Mouse (Mus musculus): ENCODE results near the gene Ngb. TPM values are rescaled to one million over a fixed set of nuclear protein-coding genes. Genes with fewer than 3 reads are reported as not detected.

Gene Ngb
- polyA plus RNA-seq, 1 experiment from 2014 or later, result 0.33 TPM

DNA sequence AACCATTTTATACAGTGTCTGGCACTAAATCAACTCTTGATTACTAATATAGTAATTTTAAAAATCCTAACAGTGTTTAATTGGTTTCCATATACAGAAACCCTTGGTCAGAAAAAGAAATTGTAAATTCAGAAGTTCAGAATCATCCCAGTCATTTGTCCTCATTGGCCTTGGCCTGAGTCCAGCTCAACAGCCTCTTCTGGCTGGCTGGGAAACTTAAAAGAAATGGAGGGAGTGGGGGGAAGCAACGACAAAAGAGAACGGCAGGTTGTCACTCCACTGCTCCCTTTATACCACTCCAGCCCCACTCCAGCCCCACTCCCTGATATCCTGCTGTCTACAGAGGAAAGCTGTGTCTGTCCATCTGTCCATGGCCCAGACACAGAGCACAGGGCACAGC, 28.8 kb upstream of the Ngb start:
- WGBS, result 73% methylated on average over 2 of the region's 2 CpGs
- no peak overlapping the region for H3K4me3 ChIP-seq (replicated peaks; ENCODE audit: low read depth, low read length)
- H3K4me2 ChIP-seq (ENCODE audit: low read length), result no peak overlapping the region
- H3K27ac ChIP-seq, result no peak overlapping the region
- no peaks in the 10 kb centered on the region for H3K4me1 ChIP-seq (replicated peaks; ENCODE audit: insufficient read depth, low read length)
- no peaks in the 10 kb centered on the region for H3K9me3 ChIP-seq (replicated peaks; ENCODE audit: low read length)
- ATAC-seq (replicated peaks; ENCODE audit: low FRiP score, low read depth) (no peak), DNase-seq (ENCODE audit: low spot score) (no peak)
- no peak for TF ChIP-seq CTCF (IDR thresholded peaks at IDR 0.05; ENCODE audit: low read depth)
- no peak overlapping the region for H3K9ac ChIP-seq (ENCODE audit: low read depth, low read length)
- peaks cover 14% of the 10 kb centered on the region for H3K36me3 ChIP-seq (ENCODE audit: insufficient read depth, low read length)
- H3K27me3 ChIP-seq (ENCODE audit: insufficient read depth, low read length), result no peaks in the 10 kb centered on the region

- TF ChIP-seq CTCF (IDR thresholded peaks at IDR 0.05; ENCODE audit: low read depth), result no peak
- no peaks in the 10 kb centered on the region for H3K4me1 ChIP-seq (replicated peaks; ENCODE audit: insufficient read depth, low read length)
- H3K9me3 ChIP-seq (replicated peaks; ENCODE audit: low read length), result no peaks in the 10 kb centered on the region
- H3K4me3 ChIP-seq (replicated peaks; ENCODE audit: low read depth, low read length), result no peak overlapping the region
- H3K36me3 ChIP-seq (ENCODE audit: insufficient read depth, low read length), result peaks cover 14% of the 10 kb centered on the region
- WGBS, result 87% methylated on average over 4 of the region's 4 CpGs
- no peak overlapping the region for H3K27ac ChIP-seq
- H3K4me2 ChIP-seq (ENCODE audit: low read length), result no peak overlapping the region
- H3K27me3 ChIP-seq (ENCODE audit: insufficient read depth, low read length), result no peaks in the 10 kb centered on the region
- DNase-seq (ENCODE audit: low spot score) (no peak), ATAC-seq (replicated peaks; ENCODE audit: low FRiP score, low read depth) (no peak)
- no peak overlapping the region for H3K9ac ChIP-seq (ENCODE audit: low read depth, low read length)
These were observed 27.9 kb upstream of the Ngb start for GRCm38 (mm10) chr12:87130224-87130623.

GRCm38 (mm10) chr12:87127256-87127655, 24.9 kb upstream of the Ngb start:
- Histone ChIP-seq H3K27me3 (ENCODE audit: insufficient read depth, low read length) (no peaks in the 10 kb centered on the region), H3K9me3 (replicated peaks; ENCODE audit: low read length) (no peaks in the 10 kb centered on the region), H3K27ac (no peak overlapping the region), H3K36me3 (ENCODE audit: insufficient read depth, low read length) (peaks cover 13% of the 10 kb centered on the region; the same call in 1 of the 2 replicates), H3K9ac (ENCODE audit: low read depth, low read length) (no peak overlapping the region), H3K4me3 (replicated peaks; ENCODE audit: low read depth, low read length) (no peak overlapping the region), H3K4me2 (ENCODE audit: low read length) (no peak overlapping the region), H3K4me1 (replicated peaks; ENCODE audit: insufficient read depth, low read length) (no peaks in the 10 kb centered on the region)
- DNase-seq (ENCODE audit: low spot score) (no peak), ATAC-seq (replicated peaks; ENCODE audit: low FRiP score, low read depth) (no peak)
- TF ChIP-seq CTCF (IDR thresholded peaks at IDR 0.05; ENCODE audit: low read depth), result no peak
- WGBS, result 53% methylated on average over 4 of the region's 4 CpGs

- H3K4me1 ChIP-seq (replicated peaks; ENCODE audit: insufficient read depth, low read length), result no peaks in the 10 kb centered on the region
- no peaks in the 10 kb centered on the region for H3K9me3 ChIP-seq (replicated peaks; ENCODE audit: low read length)
- ATAC-seq (replicated peaks; ENCODE audit: low FRiP score, low read depth) (no peak), DNase-seq (ENCODE audit: low spot score) (no peak)
- TF ChIP-seq CTCF (IDR thresholded peaks at IDR 0.05; ENCODE audit: low read depth), result no peak
- H3K4me3 ChIP-seq (replicated peaks; ENCODE audit: low read depth, low read length), result no peak overlapping the region
- no peak overlapping the region for H3K27ac ChIP-seq
- H3K9ac ChIP-seq (ENCODE audit: low read depth, low read length), result no peak overlapping the region
- H3K4me2 ChIP-seq (ENCODE audit: low read length), result no peak overlapping the region
- no peaks in the 10 kb centered on the region for H3K27me3 ChIP-seq (ENCODE audit: insufficient read depth, low read length)
- 66% methylated on average over 4 of the region's 4 CpGs for WGBS
- peaks cover 17% of the 10 kb centered on the region for H3K36me3 ChIP-seq (ENCODE audit: insufficient read depth, low read length)
These were observed 19.7 kb upstream of the Ngb start for GRCm38 (mm10) chr12:87121918-87122589.

GRCm38 (mm10) chr12:87107357-87107977, 5.1 kb upstream of the Ngb start:
- 48% methylated on average over 3 of the region's 3 CpGs for WGBS
- H3K4me1 ChIP-seq (replicated peaks; ENCODE audit: insufficient read depth, low read length), result no peaks in the 10 kb centered on the region

GRCm38 (mm10) chr12:87104796-87105195, 2.5 kb upstream of the Ngb start:
- 78% methylated on average over 4 of the region's 4 CpGs for WGBS
- TF ChIP-seq CTCF (IDR thresholded peaks at IDR 0.05; ENCODE audit: low read depth), result no peak
- DNase-seq (ENCODE audit: low spot score) (no peak), ATAC-seq (replicated peaks; ENCODE audit: low FRiP score, low read depth) (no peak)
- Histone ChIP-seq H3K4me2 (ENCODE audit: low read length) (no peak overlapping the region), H3K27me3 (ENCODE audit: insufficient read depth, low read length) (0 out of 2 replicates have a peak, but pooled peaks cover 6% of the 10 kb centered on the region), H3K9ac (ENCODE audit: low read depth, low read length) (no peak overlapping the region), H3K9me3 (replicated peaks; ENCODE audit: low read length) (no peaks in the 10 kb centered on the region), H3K36me3 (ENCODE audit: insufficient read depth, low read length) (0 out of 2 replicates have a peak, but pooled peaks cover 4% of the 10 kb centered on the region), H3K27ac (no peak overlapping the region), H3K4me1 (replicated peaks; ENCODE audit: insufficient read depth, low read length) (no peaks in the 10 kb centered on the region), H3K4me3 (replicated peaks; ENCODE audit: low read depth, low read length) (no peak overlapping the region)

More at GRCm38 (mm10) chr12:87107357-87107977, 5.1 kb upstream of the Ngb start:
- H3K4me3 ChIP-seq (replicated peaks; ENCODE audit: low read depth, low read length), result no peak overlapping the region
- H3K4me2 ChIP-seq (ENCODE audit: low read length), result no peak overlapping the region
- H3K27me3 ChIP-seq (ENCODE audit: insufficient read depth, low read length), result no peaks in the 10 kb centered on the region
- peaks cover 9% of the 10 kb centered on the region; the same call in 1 of the 2 replicates for H3K36me3 ChIP-seq (ENCODE audit: insufficient read depth, low read length)
- no peak for DNase-seq (ENCODE audit: low spot score)
- no peak overlapping the region for H3K9ac ChIP-seq (ENCODE audit: low read depth, low read length)
- no peak overlapping the region for H3K27ac ChIP-seq
- TF ChIP-seq CTCF (IDR thresholded peaks at IDR 0.05; ENCODE audit: low read depth), result no peak
- no peak for ATAC-seq (replicated peaks; ENCODE audit: low FRiP score, low read depth)
- no peaks in the 10 kb centered on the region for H3K9me3 ChIP-seq (replicated peaks; ENCODE audit: low read length)

All from kidney, postnatal 0 days (tissue).